Mouse (Mus musculus): ENCODE data around the gene Knstrn. TPM values are rescaled to one million over a fixed set of nuclear protein-coding genes. Genes with fewer than 3 reads are reported as not detected.

Knstrn gene
- polyA plus RNA-seq, 1 experiment from 2014 or later = 100 TPM

DNA sequence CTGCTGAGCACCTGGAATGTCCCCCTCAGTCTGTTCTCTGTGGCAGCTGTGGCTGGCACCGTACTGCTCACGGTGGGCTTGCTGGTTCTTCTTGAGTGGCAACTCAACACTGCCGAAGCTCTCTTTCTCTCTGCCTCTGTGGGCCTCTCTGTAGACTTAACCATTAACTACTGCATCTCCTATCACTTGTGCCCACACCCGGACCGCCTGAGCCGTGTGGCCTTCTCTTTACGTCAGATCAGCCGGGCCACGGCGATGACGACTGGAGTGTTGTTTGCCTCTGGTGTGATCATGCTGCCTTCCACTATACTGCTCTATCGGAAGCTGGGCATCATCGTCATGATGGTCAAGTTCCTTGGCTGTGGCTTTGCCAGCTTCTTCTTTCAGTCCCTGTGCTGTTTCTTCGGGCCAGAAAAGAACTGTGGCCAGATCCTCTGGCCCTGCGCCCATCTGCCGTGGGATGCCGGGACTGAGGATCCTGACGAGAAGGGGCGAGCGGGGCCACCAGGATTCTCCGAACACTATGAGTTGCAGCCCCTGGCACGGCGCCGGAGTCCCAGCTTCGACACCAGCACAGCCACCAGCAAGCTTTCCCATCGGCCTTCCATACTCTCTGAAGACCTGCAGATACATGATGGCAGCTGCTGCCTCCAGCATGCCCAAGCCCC is 22.1 kb upstream of the Knstrn start:
- H3K4me1 ChIP-seq = peaks cover 15% of the 10 kb centered on the region
- no peak overlapping the region for H3K27ac ChIP-seq (replicated peaks)
- no peak overlapping the region for H3K9ac ChIP-seq
- H3K9me3 ChIP-seq = no peaks in the 10 kb centered on the region
- H3K36me3 ChIP-seq = no peaks in the 10 kb centered on the region
- H3K4me2 ChIP-seq = no peak overlapping the region
- no peak overlapping the region for H3K4me3 ChIP-seq
- H3K27me3 ChIP-seq (replicated peaks) = peaks cover 67% of the 10 kb centered on the region
- no peak for ATAC-seq (ENCODE audit: extremely low read depth, insufficient number of reproducible peaks, low FRiP score, low TSS enrichment)
- WGBS = 89% methylated on average over 26 of the region's 26 CpGs

DNA sequence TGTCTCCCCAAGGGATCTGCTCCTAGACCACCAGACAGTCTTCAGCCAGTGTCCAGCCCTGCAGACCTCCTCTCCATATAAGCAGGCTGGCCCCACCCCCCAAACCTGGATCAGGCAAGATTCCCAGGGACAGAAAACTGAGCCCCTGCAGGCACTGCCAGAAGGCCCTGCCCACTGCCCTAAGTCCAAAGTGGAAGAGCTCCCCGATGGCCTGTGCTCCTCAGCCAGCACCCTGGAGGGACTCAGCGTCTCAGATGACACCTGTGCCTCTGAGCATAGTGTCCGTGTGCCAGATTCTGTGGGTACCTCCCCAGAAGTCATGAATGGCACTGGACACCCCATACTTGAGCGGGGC is 21.6 kb upstream of the Knstrn start:
- no peaks in the 10 kb centered on the region for H3K9me3 ChIP-seq
- H3K4me1 ChIP-seq = peaks cover 15% of the 10 kb centered on the region
- H3K27ac ChIP-seq (replicated peaks) = no peak overlapping the region
- H3K4me2 ChIP-seq = no peak overlapping the region
- H3K36me3 ChIP-seq = no peaks in the 10 kb centered on the region
- H3K9ac ChIP-seq = no peak overlapping the region
- ATAC-seq (ENCODE audit: extremely low read depth, insufficient number of reproducible peaks, low FRiP score, low TSS enrichment) = no peak
- WGBS = 67% methylated on average over 4 of the region's 4 CpGs
- no peak overlapping the region for H3K4me3 ChIP-seq
- H3K27me3 ChIP-seq (replicated peaks) = peaks cover 64% of the 10 kb centered on the region

DNA sequence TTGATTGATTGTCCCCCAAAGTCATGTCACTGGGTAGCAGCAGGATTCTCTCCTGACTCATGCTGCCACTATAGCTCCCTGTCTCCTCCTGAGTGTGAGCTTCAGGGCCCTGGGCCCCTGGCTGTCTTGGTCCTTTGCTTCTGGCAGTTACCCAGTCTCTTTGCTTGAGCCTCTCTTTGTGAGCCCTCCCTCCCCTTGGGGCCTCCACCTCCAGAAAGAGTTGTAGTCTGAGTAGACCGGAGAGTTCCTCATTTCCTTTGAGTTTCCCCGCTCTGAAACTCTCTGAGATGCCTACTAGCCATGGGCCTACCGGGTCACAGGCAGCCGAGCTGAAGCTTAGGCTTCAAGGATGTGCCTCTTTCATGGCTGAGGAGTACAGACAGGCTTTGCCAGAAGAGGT is 20.2 kb upstream of the Knstrn start:
- no peak overlapping the region for H3K4me3 ChIP-seq
- no peak for ATAC-seq (ENCODE audit: extremely low read depth, insufficient number of reproducible peaks, low FRiP score, low TSS enrichment)
- no peaks in the 10 kb centered on the region for H3K9me3 ChIP-seq
- H3K9ac ChIP-seq = no peak overlapping the region
- H3K4me1 ChIP-seq = peaks cover 15% of the 10 kb centered on the region
- H3K36me3 ChIP-seq = no peaks in the 10 kb centered on the region
- 70% methylated on average over 4 of the region's 4 CpGs for WGBS
- H3K27ac ChIP-seq (replicated peaks) = no peak overlapping the region
- no peak overlapping the region for H3K4me2 ChIP-seq
- peaks cover 52% of the 10 kb centered on the region for H3K27me3 ChIP-seq (replicated peaks)

DNA sequence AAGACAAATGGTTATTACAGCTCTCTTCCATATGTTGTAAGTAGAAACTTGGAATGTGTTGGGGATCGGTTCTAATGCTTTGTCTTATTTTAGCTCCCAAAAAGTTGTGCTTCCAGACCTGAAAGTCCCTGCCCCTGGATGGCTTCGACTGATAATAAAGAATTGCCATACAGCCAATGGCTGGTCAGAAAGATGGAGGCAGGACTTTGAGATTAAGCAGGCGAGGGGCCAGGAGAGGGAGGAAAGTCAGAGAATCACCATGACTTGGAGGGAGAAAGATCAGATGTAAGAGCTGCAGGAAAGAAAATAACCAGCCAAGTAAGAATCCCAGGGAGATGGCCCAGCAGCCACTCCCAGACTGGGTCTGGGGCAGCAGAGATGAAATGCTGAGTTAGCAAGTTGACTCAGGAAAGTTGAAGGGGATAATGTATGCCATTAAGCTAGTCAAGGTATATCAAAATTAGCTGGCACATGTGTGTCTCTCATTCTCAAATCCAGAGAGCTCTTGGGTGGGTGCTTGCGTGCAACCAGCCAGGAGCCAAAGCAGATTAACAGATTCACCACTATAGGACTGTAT is 11.2 kb upstream of the Knstrn start:
- Histone ChIP-seq H3K9ac (no peak overlapping the region), H3K4me3 (no peak overlapping the region), H3K27ac (replicated peaks) (no peak overlapping the region), H3K4me2 (no peak overlapping the region), H3K4me1 (0 out of 2 replicates have a peak, but pooled peaks cover 10% of the 10 kb centered on the region), H3K27me3 (replicated peaks) (no peaks in the 10 kb centered on the region), H3K36me3 (no peaks in the 10 kb centered on the region), H3K9me3 (no peaks in the 10 kb centered on the region)
- no peak for ATAC-seq (ENCODE audit: extremely low read depth, insufficient number of reproducible peaks, low FRiP score, low TSS enrichment)
- 53% methylated on average over 4 of the region's 4 CpGs for WGBS

DNA sequence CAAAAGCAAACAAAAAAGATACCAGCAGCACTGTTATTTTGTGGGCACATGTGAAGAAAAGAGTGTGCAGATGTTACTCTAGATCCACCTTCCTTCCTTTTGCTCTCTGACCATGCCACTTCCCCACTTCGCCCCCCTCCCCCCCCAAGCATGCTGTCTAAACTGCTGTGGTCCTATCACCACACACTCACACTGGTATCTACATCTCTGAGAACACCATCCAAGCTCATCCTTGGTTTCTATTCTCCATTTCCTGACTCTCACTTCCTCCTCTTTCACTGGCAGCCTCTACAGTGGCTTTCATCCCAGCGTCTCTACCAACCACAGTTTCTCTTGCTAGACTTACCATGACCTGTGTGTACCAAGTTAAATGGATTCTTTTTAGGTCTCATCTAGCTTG is 9.3 kb upstream of the Knstrn start:
- Histone ChIP-seq H3K9me3 (no peaks in the 10 kb centered on the region), H3K36me3 (no peaks in the 10 kb centered on the region), H3K27ac (replicated peaks) (no peak overlapping the region), H3K27me3 (replicated peaks) (no peaks in the 10 kb centered on the region), H3K4me2 (no peak overlapping the region), H3K4me1 (0 out of 2 replicates have a peak, but pooled peaks cover 10% of the 10 kb centered on the region), H3K9ac (no peak overlapping the region), H3K4me3 (no peak overlapping the region)
- 64% methylated on average over 2 of the region's 2 CpGs for WGBS
- ATAC-seq (ENCODE audit: extremely low read depth, insufficient number of reproducible peaks, low FRiP score, low TSS enrichment) = no peak

DNA sequence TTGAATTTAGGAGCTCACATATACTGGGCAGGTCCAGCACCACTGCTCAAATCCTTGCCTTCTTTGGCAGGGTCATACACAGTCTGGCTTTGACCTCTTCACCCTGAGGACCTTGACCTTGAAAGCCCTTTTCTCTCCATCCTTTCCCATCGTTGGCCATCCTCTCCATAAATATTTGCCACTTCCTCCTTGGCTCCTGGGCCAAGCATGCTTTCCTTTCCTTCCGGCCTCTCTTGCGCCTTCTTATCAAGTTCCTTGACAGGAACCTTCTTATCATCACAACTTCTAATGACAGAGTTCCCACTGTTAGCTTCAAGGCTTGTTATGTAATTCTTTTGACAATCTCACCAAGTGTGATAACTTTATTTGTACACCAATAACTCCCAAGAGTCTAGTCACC is 8.7 kb upstream of the Knstrn start:
- WGBS = 14% methylated on average over 3 of the region's 3 CpGs
- Histone ChIP-seq H3K4me2 (no peak overlapping the region), H3K9ac (no peak overlapping the region), H3K36me3 (no peaks in the 10 kb centered on the region), H3K4me3 (no peak overlapping the region), H3K4me1 (0 out of 2 replicates have a peak, but pooled peaks cover 10% of the 10 kb centered on the region), H3K27me3 (replicated peaks) (no peaks in the 10 kb centered on the region), H3K9me3 (no peaks in the 10 kb centered on the region), H3K27ac (replicated peaks) (no peak overlapping the region)
- no peak for ATAC-seq (ENCODE audit: extremely low read depth, insufficient number of reproducible peaks, low FRiP score, low TSS enrichment)

DNA sequence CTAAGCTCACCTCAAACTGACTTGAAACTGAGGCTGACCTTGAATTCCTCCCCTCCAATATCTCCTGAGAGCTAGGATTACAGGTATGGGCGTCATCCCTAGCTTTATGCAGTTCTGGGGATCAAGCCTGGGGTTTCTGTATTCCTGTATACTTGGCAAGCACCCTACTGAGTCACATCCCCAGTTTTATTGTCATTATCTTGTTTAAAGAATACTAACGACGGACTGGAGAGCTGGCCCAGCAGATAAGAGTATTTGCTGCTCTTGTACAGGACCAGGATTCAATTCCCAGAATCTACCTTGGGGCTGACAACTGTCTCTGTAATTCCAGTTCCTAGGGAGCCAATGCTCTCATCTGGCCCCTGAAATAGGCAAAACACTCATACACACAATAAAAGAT is 8.0 kb upstream of the Knstrn start:
- Histone ChIP-seq H3K27me3 (replicated peaks) (no peaks in the 10 kb centered on the region), H3K4me2 (no peak overlapping the region), H3K36me3 (no peaks in the 10 kb centered on the region), H3K9me3 (no peaks in the 10 kb centered on the region), H3K4me3 (no peak overlapping the region), H3K4me1 (0 out of 2 replicates have a peak, but pooled peaks cover 10% of the 10 kb centered on the region), H3K27ac (replicated peaks) (no peak overlapping the region), H3K9ac (no peak overlapping the region)
- ATAC-seq (ENCODE audit: extremely low read depth, insufficient number of reproducible peaks, low FRiP score, low TSS enrichment) = no peak
- WGBS = 16% methylated on average over 3 of the region's 3 CpGs

DNA sequence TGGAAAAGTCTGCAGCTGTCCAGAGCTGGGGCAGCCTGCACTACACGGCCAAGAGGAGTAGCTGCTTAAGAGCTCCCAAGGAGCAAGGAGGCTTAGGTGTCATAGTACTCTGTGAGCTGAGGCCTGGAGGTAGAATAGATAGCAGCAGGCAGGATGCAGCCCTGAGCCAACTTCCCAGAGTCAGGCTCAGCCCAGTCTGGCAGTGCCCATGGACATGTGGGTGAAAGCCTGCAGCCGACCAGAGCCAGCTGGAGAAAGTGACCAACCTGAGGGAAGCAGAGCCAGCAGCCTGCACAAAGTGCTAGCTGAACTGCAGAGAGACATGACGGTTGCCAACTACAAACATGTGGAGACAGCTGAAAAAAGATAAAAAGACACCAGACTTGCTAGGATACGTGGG is 6.9 kb upstream of the Knstrn start:
- H3K4me3 ChIP-seq = no peak overlapping the region
- ATAC-seq (ENCODE audit: extremely low read depth, insufficient number of reproducible peaks, low FRiP score, low TSS enrichment) = no peak
- H3K27ac ChIP-seq (replicated peaks) = no peak overlapping the region
- no peak overlapping the region for H3K4me2 ChIP-seq
- no peak overlapping the region for H3K9ac ChIP-seq
- no peaks in the 10 kb centered on the region for H3K9me3 ChIP-seq
- no peaks in the 10 kb centered on the region for H3K36me3 ChIP-seq
- peaks cover 5% of the 10 kb centered on the region; the same call in 1 of the 2 replicates for H3K27me3 ChIP-seq (replicated peaks)
- 0 out of 2 replicates have a peak, but pooled peaks cover 10% of the 10 kb centered on the region for H3K4me1 ChIP-seq
- WGBS = 53% methylated on average over 4 of the region's 4 CpGs

DNA sequence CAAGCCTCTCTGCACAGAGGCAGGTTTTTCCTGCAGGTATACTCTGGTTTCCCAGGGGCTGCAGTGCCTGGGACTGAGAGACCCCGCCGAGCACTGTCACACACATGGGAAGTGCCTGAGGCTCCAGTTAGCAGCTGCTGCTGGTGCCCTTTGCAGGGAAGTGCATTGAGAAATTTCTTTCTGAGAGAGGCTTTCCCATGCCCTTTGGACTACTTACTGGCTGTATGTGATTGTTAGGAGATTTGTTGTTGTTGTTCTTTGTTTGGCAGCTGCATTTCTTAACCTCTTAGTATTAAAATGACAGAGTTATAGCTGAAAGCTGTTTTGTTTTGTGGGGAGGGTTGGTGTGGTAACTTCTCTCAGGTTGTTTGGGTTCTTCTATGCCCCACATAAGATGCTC is 2.9 kb upstream of the Knstrn start:
- H3K9me3 ChIP-seq = no peaks in the 10 kb centered on the region
- H3K36me3 ChIP-seq = peaks cover 6% of the 10 kb centered on the region
- H3K4me2 ChIP-seq = no peak overlapping the region
- H3K27ac ChIP-seq (replicated peaks) = no peak overlapping the region
- peaks cover 22% of the 10 kb centered on the region for H3K4me1 ChIP-seq
- H3K4me3 ChIP-seq = no peak overlapping the region
- no peak for ATAC-seq (ENCODE audit: extremely low read depth, insufficient number of reproducible peaks, low FRiP score, low TSS enrichment)
- WGBS = 33% methylated on average over 2 of the region's 2 CpGs
- H3K27me3 ChIP-seq (replicated peaks) = peaks cover 5% of the 10 kb centered on the region; the same call in 1 of the 2 replicates
- no peak overlapping the region for H3K9ac ChIP-seq

DNA sequence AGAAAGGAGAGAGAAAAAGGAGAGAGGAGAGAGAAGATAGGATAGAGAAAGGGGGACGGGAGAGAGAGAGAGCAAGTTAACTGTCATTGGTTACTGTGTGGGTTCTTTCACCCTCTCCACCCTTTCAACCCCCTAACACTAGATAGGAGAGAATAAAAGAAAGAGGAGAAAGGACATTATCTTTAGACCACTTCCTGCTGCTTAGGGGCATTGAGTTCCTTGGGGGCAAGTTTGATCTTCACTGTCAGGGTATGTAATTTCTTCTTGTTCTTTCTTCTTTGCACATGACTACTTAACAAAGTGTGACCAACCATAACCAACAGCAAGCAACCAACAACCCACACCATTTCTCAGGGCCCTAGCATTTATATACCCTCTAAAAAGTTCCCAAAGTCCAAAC is 1.1 kb upstream of the Knstrn start:
- WGBS = 68% methylated on average over 1 of the region's 1 CpGs
- H3K9me3 ChIP-seq = no peaks in the 10 kb centered on the region
- H3K36me3 ChIP-seq = peaks cover 21% of the 10 kb centered on the region
- no peak overlapping the region for H3K4me2 ChIP-seq
- H3K4me3 ChIP-seq = no peak overlapping the region
- ATAC-seq (ENCODE audit: extremely low read depth, insufficient number of reproducible peaks, low FRiP score, low TSS enrichment) = no peak
- peaks cover 5% of the 10 kb centered on the region; the same call in 1 of the 2 replicates for H3K27me3 ChIP-seq (replicated peaks)
- no peak overlapping the region for H3K27ac ChIP-seq (replicated peaks)
- no peak overlapping the region for H3K9ac ChIP-seq
- peaks cover 20% of the 10 kb centered on the region for H3K4me1 ChIP-seq

DNA sequence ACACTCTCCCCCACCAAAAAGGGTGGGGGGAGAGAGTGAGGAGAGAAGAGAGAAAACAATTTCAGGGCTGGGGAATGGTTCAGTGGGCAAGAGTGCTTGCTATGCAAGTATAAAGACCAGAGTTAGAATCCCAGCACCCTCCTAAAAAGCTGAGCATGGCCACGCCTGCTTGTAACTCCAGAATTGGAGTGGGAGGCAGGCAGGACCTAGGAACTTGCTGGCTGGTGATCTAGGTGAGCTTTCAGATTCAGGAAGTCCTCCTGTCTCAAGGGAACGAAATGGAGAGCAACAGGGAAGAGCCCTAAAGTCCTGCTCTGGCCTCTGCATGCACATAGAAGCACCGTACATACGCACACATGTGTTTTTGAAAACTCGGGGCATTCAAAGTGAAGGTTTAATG is 9.0 kb downstream of the Knstrn start:
- Histone ChIP-seq H3K36me3 (peaks cover 81% of the 10 kb centered on the region), H3K9ac (no peak overlapping the region), H3K27me3 (replicated peaks) (no peaks in the 10 kb centered on the region), H3K4me3 (no peak overlapping the region), H3K4me1 (no peaks in the 10 kb centered on the region), H3K4me2 (no peak overlapping the region), H3K9me3 (peaks cover 6% of the 10 kb centered on the region; the same call in 1 of the 2 replicates), H3K27ac (replicated peaks) (no peak overlapping the region)
- 87% methylated on average over 5 of the region's 5 CpGs for WGBS
- no peak for ATAC-seq (ENCODE audit: extremely low read depth, insufficient number of reproducible peaks, low FRiP score, low TSS enrichment)

DNA sequence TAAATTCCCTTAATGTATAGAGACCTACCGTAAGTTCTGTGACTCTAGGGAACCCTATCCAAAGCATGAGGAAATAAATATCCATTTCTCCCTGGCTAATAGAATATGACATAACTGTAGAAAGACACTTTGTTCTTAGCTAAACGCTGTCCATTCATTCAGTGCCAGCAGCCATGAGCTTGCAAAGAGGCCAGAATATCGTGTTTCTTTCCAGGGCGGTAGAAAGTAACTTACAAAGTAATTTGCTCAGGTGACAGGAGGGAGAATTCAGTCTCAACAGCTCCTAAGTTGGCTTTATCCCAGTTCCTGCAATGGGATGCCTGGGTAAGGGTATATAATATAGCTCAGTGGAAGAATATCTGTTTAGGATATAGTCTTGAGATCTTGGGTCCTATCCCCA is 10.6 kb downstream of the Knstrn start:
- Histone ChIP-seq H3K9ac (no peak overlapping the region), H3K4me3 (no peak overlapping the region), H3K36me3 (peaks cover 81% of the 10 kb centered on the region), H3K27me3 (replicated peaks) (no peaks in the 10 kb centered on the region), H3K9me3 (peaks cover 6% of the 10 kb centered on the region; the same call in 1 of the 2 replicates), H3K27ac (replicated peaks) (no peak overlapping the region), H3K4me1 (no peaks in the 10 kb centered on the region), H3K4me2 (no peak overlapping the region)
- 95% methylated on average over 4 of the region's 4 CpGs for whole genome bisulfite sequencing
- no peak for ATAC-seq (ENCODE audit: extremely low read depth, insufficient number of reproducible peaks, low FRiP score, low TSS enrichment)

All from heart, embryonic 13.5 days (tissue).